In the genomic region with DNA sequence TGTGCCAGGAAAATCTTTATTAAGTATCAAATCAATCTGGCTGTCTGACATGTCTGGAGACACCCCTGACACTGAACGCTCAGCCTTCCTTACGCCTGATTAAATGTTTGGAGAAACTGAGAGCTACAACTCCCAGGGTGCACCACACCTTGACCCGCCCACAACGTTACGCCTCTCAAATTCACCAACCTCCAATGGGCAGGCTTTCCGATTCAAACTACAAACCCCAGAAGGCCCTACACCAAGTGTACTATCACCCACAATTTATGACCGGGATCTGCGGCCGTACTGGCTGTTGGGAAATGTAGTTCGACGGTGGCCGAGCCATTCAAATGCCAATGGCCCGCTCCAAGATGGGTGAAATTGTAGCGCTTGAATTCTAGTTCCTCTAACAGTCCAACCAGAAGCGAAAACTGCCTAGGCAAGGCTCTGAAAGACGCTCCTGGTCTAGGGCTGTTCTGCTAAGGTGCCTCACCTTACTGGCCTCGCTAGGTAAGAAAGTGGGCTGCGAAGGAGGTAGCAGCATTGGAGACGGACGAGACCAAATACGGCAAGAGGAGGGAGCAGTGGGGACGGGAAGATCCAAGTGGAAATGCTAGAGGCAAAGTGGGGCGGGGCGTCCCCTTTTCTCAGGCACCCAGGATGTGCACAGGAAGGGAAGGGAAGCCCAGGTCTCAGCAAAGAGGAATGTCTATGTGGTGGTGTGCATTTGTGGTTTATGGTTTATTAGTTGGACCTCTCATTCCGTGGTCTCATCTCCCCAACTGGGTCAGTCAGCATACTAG, we compare ENCODE assay signal across 8 mouse cellular contexts. TPM values are rescaled to one million over a fixed set of nuclear protein-coding genes. Genes with fewer than 3 reads are reported as not detected.
DNase-seq lines count a peak whose midpoint lies in the region; ATAC-seq lines count a peak whose summit lies in the region.

A gene (plus strand): TSS at position 305 of the 785 bp plus-strand sequence.

- no peaks in the 10 kb centered on the region for H3K9me3 ChIP-seq in forebrain, embryonic 14.5 days (replicated peaks; ENCODE audit: control insufficient read depth, low read length)
- no peaks in the 10 kb centered on the region for H3K9me3 ChIP-seq in neural tube, embryonic 15.5 days (replicated peaks)

- H3K9ac ChIP-seq in forebrain, embryonic 14.5 days (ENCODE audit: low read length), result peak within 1 kb of the TSS; percentile 81
- H3K9ac ChIP-seq in neural tube, embryonic 15.5 days (replicated peaks), result peak within 1 kb of the TSS; percentile 61

- H3K27ac ChIP-seq in forebrain, embryonic 14.5 days (ENCODE audit: low read depth, low read length), result peak within 1 kb of the TSS; percentile 88
- peak within 1 kb of the TSS; percentile 95 for H3K27ac ChIP-seq in neural tube, embryonic 15.5 days (replicated peaks)

- H3K4me3 ChIP-seq in forebrain, embryonic 14.5 days (ENCODE audit: low read depth, low read length), result peak within 1 kb of the TSS; percentile 62
- peak within 1 kb of the TSS; percentile 68 for H3K4me3 ChIP-seq in neural tube, embryonic 15.5 days (replicated peaks)

- no peaks in the 10 kb centered on the region for H3K27me3 ChIP-seq in forebrain, embryonic 14.5 days (replicated peaks; ENCODE audit: control insufficient read depth, insufficient read depth, low read length)
- no peaks in the 10 kb centered on the region for H3K27me3 ChIP-seq in neural tube, embryonic 15.5 days (replicated peaks)

- DNase-seq in ES-CJ7 (ENCODE audit: low read depth, low spot score), result peak; percentile 99
- DNase-seq in cerebellum, adult 11 months, result peak; percentile 92
- DNase-seq in forebrain, embryonic 14.5 days (ENCODE audit: low spot score), result peak; percentile 99
- DNase-seq in heart, postnatal 14 days, result peak; percentile 87 to 93
- peak; percentile 97 for DNase-seq in layer of hippocampus, adult 11-12 months (ENCODE audit: low spot score)
- peak; percentile 96 to 97 for DNase-seq in lung, adult 18-20 months
- DNase-seq in testis, postnatal 14 days (ENCODE audit: low spot score), result peak; percentile 93

- H3K4me2 ChIP-seq in forebrain, embryonic 14.5 days (ENCODE audit: low read length), result peak within 1 kb of the TSS; percentile 71
- peak within 1 kb of the TSS; percentile 65 for H3K4me2 ChIP-seq in neural tube, embryonic 15.5 days

- peak; percentile 99 for ATAC-seq in forebrain, embryonic 14.5 days
- peak; percentile 98 for ATAC-seq in neural tube, embryonic 15.5 days (ENCODE audit: low FRiP score)

- H3K36me3 ChIP-seq in forebrain, embryonic 14.5 days (ENCODE audit: control insufficient read depth, insufficient read depth, low read length), result peaks cover 24% of the 10 kb centered on the region
- peaks cover 20% of the 10 kb centered on the region for H3K36me3 ChIP-seq in neural tube, embryonic 15.5 days

- under 1% methylated on average over 25 of the region's 25 CpGs for WGBS in forebrain, embryonic 14.5 days
- WGBS in neural tube, embryonic 15.5 days, result under 1% methylated on average over 25 of the region's 25 CpGs

- intact Hi-C loops in heart, postnatal 14 days (cut with DNase I), result no loop called here

- H3K4me1 ChIP-seq in forebrain, embryonic 14.5 days (ENCODE audit: control insufficient read depth, insufficient read depth, low read length), result peaks cover 16% of the 10 kb centered on the region
- peaks cover 28% of the 10 kb centered on the region for H3K4me1 ChIP-seq in neural tube, embryonic 15.5 days

RNA-seq across cellular contexts. Expression of the gene that starts here (rescaled TPM):
- polyA plus RNA-seq in forebrain, embryonic 14.5 days (2014; fragmentation: Nextera tagmentation; extraction: Ambion mirVana), result 28.6 and 35.0 TPM in 2 replicates
- total RNA-seq in heart, postnatal 14 days (2021), result 10 to 100 TPM; 25.6 to 26.2 TPM
- polyA plus RNA-seq in neural tube, embryonic 15.5 days (2015; fragmentation: Nextera tagmentation; extraction: Ambion mirVana), result 23.9 and 24.5 TPM in 2 replicates

Comparison
In these comparisons a context has a peak if more than half of its experiments do, and no peak if none do; other contexts are left out.
1. Peak in every context shown above with its lines: DNase-seq, ATAC-seq, H3K4me3 ChIP-seq and H3K27ac ChIP-seq.